Comparison of ENCODE assay signal across 9 mouse cellular contexts in genomic region chr19:8740603-8741002, GRCm38 (mm10). TPM values are rescaled to one million over a fixed set of nuclear protein-coding genes. Genes with fewer than 3 reads are reported as not detected.
DNase-seq lines count a peak whose midpoint lies in the region; ATAC-seq and TF ChIP-seq lines count a peak whose summit lies in the region.
"Had no signal": no experiment of that assay in that cellular context is flagged by ENCODE, and none has a peak within 500 bp of the region (broad histone marks: within the 10 kb centered on the region; RNA-seq: fewer than 3 reads in every experiment).

1700092M07Rik (plus strand) TSS chr19:8740718.

- no peak for TF ChIP-seq EP300 in heart, adult 2 months (IDR thresholded peaks at IDR 0.05; ENCODE audit: insufficient read depth, low read depth, low read length)

- H3K9ac ChIP-seq in heart, adult 2 months (ENCODE audit: low read depth, low read length), result peak within 1 kb of the TSS; percentile 83
- peak within 1 kb of the TSS; percentile 96 for H3K9ac ChIP-seq in ES-E14 (ENCODE audit: insufficient read depth, low read depth, low read length, poor library complexity, severe bottlenecking)
- H3K9ac ChIP-seq in forebrain, embryonic 16.5 days (replicated peaks; ENCODE audit: low read depth, low read length), result peak within 1 kb of the TSS; percentile 85
- peak within 1 kb of the TSS; percentile 84 for H3K9ac ChIP-seq in liver, embryonic 13.5 days

- peak in 1 of 2 experiments; percentile 26 for DNase-seq in heart, adult 2 months
- no peak for DNase-seq in heart, postnatal 14 days
- no peak for DNase-seq in ES-E14 (ENCODE audit: low read depth, low spot score)
- no peak for DNase-seq in liver, embryonic 13.5 days
- DNase-seq in testis, postnatal 10 days (ENCODE audit: low spot score), result peak; percentile 52
- DNase-seq in adrenal gland, postnatal 4 days (ENCODE audit: low spot score in 2 of 2), result no peak
- DNase-seq in layer of hippocampus, postnatal 36 days, result no peak

- peaks cover 18% of the 10 kb centered on the region for H3K36me3 ChIP-seq in heart, adult 2 months (ENCODE audit: control insufficient read depth, insufficient read depth, low read length)
- H3K36me3 ChIP-seq in ES-E14 (ENCODE audit: control insufficient read depth, insufficient read depth, low read length, poor library complexity, severe bottlenecking), result peaks cover 27% of the 10 kb centered on the region
- peaks cover 11% of the 10 kb centered on the region for H3K36me3 ChIP-seq in forebrain, embryonic 16.5 days (ENCODE audit: control insufficient read depth, insufficient read depth)
- peaks cover 69% of the 10 kb centered on the region for H3K36me3 ChIP-seq in liver, embryonic 13.5 days

- peak within 1 kb of the TSS; percentile 58 for H3K4me2 ChIP-seq in forebrain, embryonic 16.5 days (ENCODE audit: low read length)
- peak within 1 kb of the TSS; percentile 84 for H3K4me2 ChIP-seq in liver, embryonic 13.5 days

- ATAC-seq in forebrain, embryonic 16.5 days, result no peak; the same call in 1 of the 2 replicates
- no peak for ATAC-seq in liver, embryonic 13.5 days (ENCODE audit: low read depth)

- TF ChIP-seq CTCF in heart, adult 2 months (IDR thresholded peaks at IDR 0.05), result no peak

- peaks cover 3% of the 10 kb centered on the region for H3K79me2 ChIP-seq in heart, adult 2 months (replicated peaks; ENCODE audit: control insufficient read depth, insufficient read depth, low read length)

- H3K4me1 ChIP-seq in heart, adult 2 months (ENCODE audit: control insufficient read depth, insufficient read depth, low read length), result peaks cover 5% of the 10 kb centered on the region
- H3K4me1 ChIP-seq in ES-E14 (ENCODE audit: control insufficient read depth in 2 of 2, insufficient read depth in 2 of 2, low read length in 2 of 2, poor library complexity in 1 of 2), result no peaks in the 10 kb centered on the region
- H3K4me1 ChIP-seq in forebrain, embryonic 16.5 days (replicated peaks; ENCODE audit: control insufficient read depth, insufficient read depth, low read length), result peaks cover 28% of the 10 kb centered on the region
- peaks cover 50% of the 10 kb centered on the region for H3K4me1 ChIP-seq in liver, embryonic 13.5 days (replicated peaks)

- intact Hi-C loops in heart, adult 2 months (cut with DNase I), result loop anchor here (1.0 to 5.0 kb wide), 2 partner anchors 16 to 77 kb away; partner anchors contain the start of gene Ttc9c
- intact Hi-C loops in heart, postnatal 14 days (cut with DNase I), result loop anchor here (5.0 kb wide), 1 partner anchor 62 kb away; the partner anchor contains the start of gene Zbtb3

- peak within 1 kb of the TSS; percentile 99 for H3K4me3 ChIP-seq in heart, adult 2 months
- peak within 1 kb of the TSS; percentile 88 to 89 for H3K4me3 ChIP-seq in ES-E14 (ENCODE audit: insufficient read depth in 1 of 2, low read depth in 1 of 2, low read length in 2 of 2, poor library complexity in 1 of 2, severe bottlenecking in 1 of 2)
- H3K4me3 ChIP-seq in forebrain, embryonic 16.5 days (replicated peaks; ENCODE audit: low read length), result peak within 1 kb of the TSS; percentile 93
- H3K4me3 ChIP-seq in liver, embryonic 13.5 days (replicated peaks), result peak within 1 kb of the TSS; percentile 72

- H3K27me3 ChIP-seq in heart, adult 2 months (ENCODE audit: control insufficient read depth, insufficient read depth, low read length), result no peaks in the 10 kb centered on the region
- no peaks in the 10 kb centered on the region for H3K27me3 ChIP-seq in forebrain, embryonic 16.5 days (replicated peaks; ENCODE audit: control insufficient read depth, insufficient read depth, low read length)
- H3K27me3 ChIP-seq in liver, embryonic 13.5 days, result no peaks in the 10 kb centered on the region
- H3K27me3 ChIP-seq: Patski had no signal

- H3K27ac ChIP-seq in heart, adult 2 months, result peak within 1 kb of the TSS; percentile 97
- H3K27ac ChIP-seq in ES-E14 (ENCODE audit: insufficient read depth, low read depth, low read length, poor library complexity, severe bottlenecking), result peak within 1 kb of the TSS; percentile 95
- peak within 1 kb of the TSS; percentile 96 for H3K27ac ChIP-seq in forebrain, embryonic 16.5 days (ENCODE audit: low read length)
- peak within 1 kb of the TSS; percentile 89 for H3K27ac ChIP-seq in liver, embryonic 13.5 days

- no peak for TF ChIP-seq POLR2A in heart, adult 2 months (IDR thresholded peaks at IDR 0.05; ENCODE audit: insufficient read depth, low read depth, low read length)

- no peaks in the 10 kb centered on the region for H3K9me3 ChIP-seq in ES-E14 (ENCODE audit: control insufficient read depth, insufficient read depth, low read depth, low read length)
- H3K9me3 ChIP-seq in forebrain, embryonic 16.5 days (ENCODE audit: control insufficient read depth, low read length), result no peaks in the 10 kb centered on the region
- H3K9me3 ChIP-seq in liver, embryonic 13.5 days (replicated peaks), result no peaks in the 10 kb centered on the region

- 66% methylated on average over 14 of the region's 14 CpGs for WGBS in heart, adult 2 months
- 58% methylated on average over 14 of the region's 14 CpGs for WGBS in forebrain, embryonic 16.5 days
- WGBS in liver, embryonic 13.5 days (ENCODE audit: insufficient replicate concordance), result 74% methylated on average over 14 of the region's 14 CpGs

- in situ Hi-C loops in ES-E14 (cut with MboI; ENCODE audit: low sequenced_read_pairs in 2 of 2, unreplicated experiment in 2 of 2), result no loop called here

TF ChIP-seq in ES-E14, 5 proteins besides CTCF, POLR2A, EP300 and RAD21:
- TF ChIP-seq HCFC1 (IDR thresholded peaks at IDR 0.05; ENCODE audit: borderline replicate concordance, insufficient read depth, low read length), result no peak
- TF ChIP-seq MAFK (IDR thresholded peaks at IDR 0.05; ENCODE audit: insufficient read depth, low read depth, low read length), result no peak
- no peak for TF ChIP-seq ZNF384 (IDR thresholded peaks at IDR 0.05; ENCODE audit: low read depth, low read length)
- no peak for TF ChIP-seq ZC3H11A (IDR thresholded peaks at IDR 0.05; ENCODE audit: borderline replicate concordance, low read depth, low read length)
- no peak for TF ChIP-seq CHD2 (IDR thresholded peaks at IDR 0.05; ENCODE audit: low read depth, low read length)

RNA-seq across cellular contexts. Expression of gene 1700092M07Rik, which starts in this region (rescaled TPM):
- total RNA-seq in heart, adult 2 months (2021), result under 1 TPM in 1 of 2 experiments, not detected in 1; 0.57 TPM
- polyA plus RNA-seq in heart, adult 2 months (2012; rRNA removed), result 0.62 and 1.3 TPM in 2 replicates
- total RNA-seq in heart, postnatal 14 days (2021), result under 1 TPM in 1 of 2 experiments, not detected in 1; 0.95 TPM
- 8.5 and 8.9 TPM in 2 replicates for total RNA-seq in ES-E14 (2012; rRNA removed)
- polyA plus RNA-seq in forebrain, embryonic 16.5 days (2015; fragmentation: Nextera tagmentation; extraction: Ambion mirVana), result 2.5 and 2.8 TPM in 2 replicates
- 0.81 and 1.3 TPM in 2 replicates for polyA plus RNA-seq in liver, embryonic 13.5 days (2015; fragmentation: Nextera tagmentation; extraction: Ambion mirVana)
- 1 to 10 TPM; 2.3 to 2.5 TPM for total RNA-seq in adrenal gland, postnatal 4 days (2021)
- 1 to 10 TPM; 1.3 to 1.4 TPM for total RNA-seq in layer of hippocampus, postnatal 36 days (2021)
